Mouse (Mus musculus) lung, postnatal 36 days (tissue): Measurements from ENCODE around the gene Gys2.

Source experiments
- DNase-seq: peaks from one replicate; pipeline ENCODE4 v3.0.0; 2022; ENCODE audit warnings: mixed read lengths

Gene Gys2

GRCm38 (mm10) chr6:142455314-142455996 lies 17.5 kb downstream of the Gys2 start:
- DNase-seq, result no peak

- DNase-seq, result no peak
Observed at GRCm38 (mm10) chr6:142453311-142453710, 19.6 kb downstream of the Gys2 start.

GRCm38 (mm10) chr6:142451381-142451780 lies 21.5 kb downstream of the Gys2 start:
- peak; percentile 12 for DNase-seq

- DNase-seq, result no peak
Observed at GRCm38 (mm10) chr6:142429072-142429471, 43.8 kb downstream of the Gys2 start.

GRCm38 (mm10) chr6:142424976-142425375 lies 47.9 kb downstream of the Gys2 start:
- DNase-seq, result no peak

- no peak for DNase-seq
Observed at GRCm38 (mm10) chr6:142414597-142414996, 58.3 kb downstream of the Gys2 start.

GRCm38 (mm10) chr6:142413845-142414244 lies 59.1 kb downstream of the Gys2 start:
- no peak for DNase-seq

- DNase-seq, result no peak
Observed at GRCm38 (mm10) chr6:142412906-142413491, 59.9 kb downstream of the Gys2 start, which contains the start of gene Spx. Spx (plus strand) TSS chr6:142413441.

- no peak for DNase-seq
Observed at GRCm38 (mm10) chr6:142411140-142411539, 61.8 kb downstream of the Gys2 start.

- no peak for DNase-seq
Observed at GRCm38 (mm10) chr6:142395756-142396155, 77.2 kb downstream of the Gys2 start.

GRCm38 (mm10) chr6:142394669-142395068 lies 78.2 kb downstream of the Gys2 start:
- DNase-seq, result no peak

GRCm38 (mm10) chr6:142392312-142392711 lies 80.6 kb downstream of the Gys2 start:
- no peak for DNase-seq

- no peak for DNase-seq
Observed at GRCm38 (mm10) chr6:142389101-142389500, 83.8 kb downstream of the Gys2 start.

- DNase-seq, result no peak
Observed at GRCm38 (mm10) chr6:142387755-142388271, 85.1 kb downstream of the Gys2 start.

GRCm38 (mm10) chr6:142387011-142387754 lies 85.7 kb downstream of the Gys2 start, which contains the start of the genes Recql and Golt1b:
Recql (minus strand) TSS chr6:142387087.
Golt1b (plus strand) TSS chr6:142387221.
- peak; percentile 98 for DNase-seq

GRCm38 (mm10) chr6:142386285-142387010 lies 86.5 kb downstream of the Gys2 start:
- no peak for DNase-seq

GRCm38 (mm10) chr6:142384521-142384920 lies 88.4 kb downstream of the Gys2 start:
- DNase-seq, result no peak

GRCm38 (mm10) chr6:142381615-142382014 lies 91.3 kb downstream of the Gys2 start:
- DNase-seq, result no peak

GRCm38 (mm10) chr6:142379961-142380360 lies 92.9 kb downstream of the Gys2 start:
- DNase-seq, result no peak

- DNase-seq, result no peak
Observed at GRCm38 (mm10) chr6:142378576-142379330, 94.2 kb downstream of the Gys2 start.

GRCm38 (mm10) chr6:142377081-142377480 lies 95.8 kb downstream of the Gys2 start:
- no peak for DNase-seq
